Mouse (Mus musculus): ENCODE data around the gene B4galt5.

The B4galt5 gene

GRCm38 (mm10) chr2:167257790-167258189 lies 91.2 kb downstream of the B4galt5 start:
- no peak for DNase-seq (ENCODE audit: low read depth, low spot score)

- DNase-seq (ENCODE audit: low read depth, low spot score), result no peak
These were observed 94.2 kb downstream of the B4galt5 start for GRCm38 (mm10) chr2:167254808-167255207.

- DNase-seq (ENCODE audit: low read depth, low spot score), result no peak
These were observed 94.8 kb downstream of the B4galt5 start for GRCm38 (mm10) chr2:167254185-167254584.

DNA sequence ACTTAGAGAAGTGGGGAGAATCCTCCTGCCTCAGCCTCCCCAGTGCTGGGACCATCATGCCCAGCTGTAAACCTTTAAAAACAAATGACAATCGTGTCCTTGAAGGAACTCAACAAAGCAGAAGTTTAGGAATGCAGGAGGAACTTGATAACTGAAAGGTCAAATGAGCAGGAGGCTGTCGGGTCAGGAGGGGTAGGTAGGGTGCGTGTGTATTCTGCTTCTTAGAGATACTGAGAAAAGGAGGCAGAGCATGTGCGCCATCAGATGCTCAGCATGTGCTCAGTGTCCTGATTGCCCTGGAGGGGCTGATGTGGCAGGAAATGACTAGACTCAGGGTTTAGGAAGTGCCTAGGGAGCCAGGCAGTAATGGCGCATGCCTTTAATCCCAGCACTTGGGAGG lies 95.5 kb downstream of the B4galt5 start:
- DNase-seq (ENCODE audit: low read depth, low spot score), result no peak

GRCm38 (mm10) chr2:167252057-167252687 lies 96.8 kb downstream of the B4galt5 start:
- no peak for DNase-seq (ENCODE audit: low read depth, low spot score)

DNA sequence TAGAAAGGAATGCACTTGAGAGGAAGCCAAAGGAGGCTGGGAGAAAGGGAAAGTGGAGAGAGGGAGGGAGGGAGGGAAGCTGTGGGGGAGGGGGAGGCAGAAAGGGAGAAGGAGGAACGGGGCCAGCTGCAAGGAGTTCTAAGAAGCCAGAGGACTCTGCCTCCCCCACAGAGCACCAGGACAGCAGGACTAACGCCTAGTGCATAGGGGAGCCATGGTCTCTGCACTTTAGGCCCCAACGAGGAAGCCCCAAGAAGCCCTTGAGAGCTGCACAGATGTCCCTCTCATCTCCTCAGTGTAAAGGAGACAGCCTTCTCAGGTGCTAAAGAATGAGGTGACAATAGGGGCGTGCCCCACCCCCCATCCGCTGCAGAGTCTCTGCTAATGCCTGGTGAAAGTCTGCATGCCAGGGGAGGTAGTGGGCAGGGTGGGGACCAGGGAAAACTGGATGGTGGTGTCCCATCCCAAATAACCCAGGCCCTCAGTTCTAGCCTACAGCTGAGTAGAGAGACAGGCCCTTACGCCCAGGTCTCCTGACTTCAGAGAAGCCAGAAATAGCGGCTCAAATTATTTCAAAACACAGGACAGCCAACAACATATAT lies 98.1 kb downstream of the B4galt5 start:
- DNase-seq (ENCODE audit: low read depth, low spot score), result no peak

GRCm38 (mm10) chr2:167250003-167250735 lies 98.8 kb downstream of the B4galt5 start:
- DNase-seq (ENCODE audit: low read depth, low spot score), result no peak

GRCm38 (mm10) chr2:167249591-167249990 lies 99.4 kb downstream of the B4galt5 start:
- DNase-seq (ENCODE audit: low read depth, low spot score), result no peak
